Mouse (Mus musculus): Measurements from ENCODE around the gene Gtf2f2. TPM values are rescaled to one million over a fixed set of nuclear protein-coding genes. Genes with fewer than 3 reads are reported as not detected.

Gtf2f2 gene
- polyA plus RNA-seq, 1 experiment from 2014 or later: 37.5 TPM

DNA sequence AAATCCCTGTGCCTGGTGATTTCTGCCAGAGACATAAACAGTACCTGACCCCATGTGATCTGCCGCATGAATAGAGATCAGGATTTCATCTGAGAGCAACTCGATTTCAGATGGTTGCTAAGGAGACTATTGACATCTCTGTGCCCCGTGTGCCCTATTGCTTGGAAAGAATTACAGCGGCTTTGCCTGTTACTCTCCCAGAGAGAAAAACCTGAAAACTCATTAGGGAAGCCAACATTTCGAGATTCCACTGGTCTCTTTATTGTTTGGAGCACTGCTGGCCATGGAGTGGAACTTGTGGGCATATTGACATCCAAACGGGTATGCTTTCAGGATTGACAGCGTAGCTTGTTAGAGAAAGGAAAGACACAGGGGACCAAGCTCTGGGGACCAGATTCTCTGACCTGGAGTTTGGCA lies 22.6 kb upstream of the Gtf2f2 start:
- ATAC-seq (ENCODE audit: insufficient read depth): no peak
- H3K9me3 ChIP-seq (ENCODE audit: low read depth, low read length): no peaks in the 10 kb centered on the region
- H3K4me2 ChIP-seq: no peak overlapping the region
- H3K9ac ChIP-seq: no peak overlapping the region
- no peaks in the 10 kb centered on the region for H3K27me3 ChIP-seq (ENCODE audit: insufficient read depth, low read length)
- no peak for DNase-seq
- H3K4me1 ChIP-seq (ENCODE audit: insufficient read depth): no peaks in the 10 kb centered on the region
- no peak for TF ChIP-seq CTCF (IDR thresholded peaks at IDR 0.05; ENCODE audit: low read depth)
- no peaks in the 10 kb centered on the region for H3K36me3 ChIP-seq (ENCODE audit: insufficient read depth)
- H3K4me3 ChIP-seq (ENCODE audit: low read depth, low read length): no peak overlapping the region
- WGBS: 25% methylated on average over 7 of the region's 7 CpGs
- H3K27ac ChIP-seq (ENCODE audit: low read depth): no peak overlapping the region

DNA sequence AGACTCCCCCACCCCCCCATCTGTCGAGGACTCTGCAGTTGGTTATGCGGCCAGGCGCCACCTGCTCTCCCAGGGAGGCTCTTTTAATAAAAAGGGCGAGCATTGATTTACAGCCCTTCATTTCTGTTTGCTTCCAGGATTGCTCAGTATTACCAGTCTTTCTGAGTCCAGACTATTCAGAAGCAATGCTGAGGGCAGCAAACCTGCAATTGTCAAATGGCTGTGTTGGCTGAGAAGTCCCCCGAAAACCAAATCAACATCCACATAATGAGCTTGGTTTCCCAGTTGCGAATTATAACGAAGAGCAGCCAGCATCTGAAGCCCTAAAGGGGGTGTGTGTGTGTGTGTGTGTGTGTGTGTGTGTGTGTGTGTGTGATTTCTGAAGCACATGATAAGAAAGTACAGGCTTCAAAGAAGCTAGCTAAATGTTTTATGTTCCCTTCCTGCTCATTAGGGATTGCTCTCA lies 22.0 kb upstream of the Gtf2f2 start:
- no peak for TF ChIP-seq CTCF (IDR thresholded peaks at IDR 0.05; ENCODE audit: low read depth)
- no peak overlapping the region for H3K9ac ChIP-seq
- no peaks in the 10 kb centered on the region for H3K27me3 ChIP-seq (ENCODE audit: insufficient read depth, low read length)
- WGBS: 44% methylated on average over 7 of the region's 7 CpGs
- no peak overlapping the region for H3K4me2 ChIP-seq
- ATAC-seq (ENCODE audit: insufficient read depth) (no peak), DNase-seq (no peak)
- no peaks in the 10 kb centered on the region for H3K4me1 ChIP-seq (ENCODE audit: insufficient read depth)
- no peak overlapping the region for H3K4me3 ChIP-seq (ENCODE audit: low read depth, low read length)
- H3K36me3 ChIP-seq (ENCODE audit: insufficient read depth): no peaks in the 10 kb centered on the region
- H3K9me3 ChIP-seq (ENCODE audit: low read depth, low read length): no peaks in the 10 kb centered on the region
- no peak overlapping the region for H3K27ac ChIP-seq (ENCODE audit: low read depth)

DNA sequence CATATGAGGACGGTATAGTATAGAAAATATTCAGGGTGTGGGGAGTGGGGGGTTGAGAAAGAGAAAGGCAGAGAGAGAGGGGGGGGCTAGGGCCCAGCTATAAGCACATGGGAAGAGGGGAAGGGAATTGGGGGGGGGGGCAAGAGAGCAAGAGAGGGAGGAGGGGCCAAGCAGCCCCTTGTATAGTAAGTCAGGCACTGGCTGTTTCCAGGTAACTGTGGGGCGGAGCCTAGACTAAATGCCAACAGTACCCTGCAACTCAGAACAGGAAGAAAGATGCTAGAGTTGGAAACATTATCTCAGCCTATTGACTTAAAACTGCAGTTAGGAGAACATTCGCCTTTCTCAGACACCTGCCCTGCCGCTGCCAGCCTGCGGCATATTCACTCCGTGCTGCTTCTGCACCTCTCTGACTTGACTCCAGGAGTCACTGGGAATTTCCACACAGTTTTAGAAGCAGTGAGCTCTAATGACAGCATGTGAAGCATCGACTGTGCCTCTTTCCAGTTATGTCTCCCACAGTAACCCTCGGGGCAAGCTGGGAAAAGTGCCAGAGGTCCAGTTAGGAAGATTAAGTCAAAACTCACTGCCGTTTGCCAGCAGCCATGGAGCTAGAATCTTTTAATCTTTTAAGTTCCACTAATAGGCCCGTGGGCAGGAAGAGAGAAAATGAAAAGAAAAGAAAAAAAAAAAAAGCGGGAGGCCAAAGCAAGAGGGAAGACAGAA lies 20.6 kb upstream of the Gtf2f2 start:
- TF ChIP-seq CTCF (IDR thresholded peaks at IDR 0.05; ENCODE audit: low read depth): no peak
- no peaks in the 10 kb centered on the region for H3K36me3 ChIP-seq (ENCODE audit: insufficient read depth)
- no peak overlapping the region for H3K4me3 ChIP-seq (ENCODE audit: low read depth, low read length)
- no peaks in the 10 kb centered on the region for H3K27me3 ChIP-seq (ENCODE audit: insufficient read depth, low read length)
- no peak overlapping the region for H3K9ac ChIP-seq
- no peak overlapping the region for H3K27ac ChIP-seq (ENCODE audit: low read depth)
- ATAC-seq (ENCODE audit: insufficient read depth) (no peak), DNase-seq (peak; percentile 74)
- H3K9me3 ChIP-seq (ENCODE audit: low read depth, low read length): no peaks in the 10 kb centered on the region
- WGBS: 47% methylated on average over 11 of the region's 11 CpGs
- no peaks in the 10 kb centered on the region for H3K4me1 ChIP-seq (ENCODE audit: insufficient read depth)
- no peak overlapping the region for H3K4me2 ChIP-seq

DNA sequence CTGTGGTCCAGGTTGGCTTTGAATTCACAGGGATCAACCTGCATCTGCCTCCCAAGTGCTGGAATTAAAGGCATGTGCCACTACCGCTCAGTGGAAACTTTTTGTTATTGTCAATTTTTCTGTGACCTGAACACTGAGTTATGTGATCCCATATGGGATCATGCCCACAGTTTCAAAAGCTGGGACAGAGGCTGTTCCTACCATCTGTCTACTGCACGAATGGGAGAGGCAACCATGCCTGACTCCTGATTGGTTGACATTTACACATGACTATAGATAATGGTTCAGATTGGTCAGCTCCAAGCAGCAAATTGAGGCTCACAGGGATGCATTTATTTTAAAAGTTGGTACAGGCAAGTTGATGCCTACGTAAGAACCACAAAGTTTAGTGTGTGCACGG lies 14.0 kb upstream of the Gtf2f2 start:
- DNase-seq (no peak), ATAC-seq (ENCODE audit: insufficient read depth) (no peak)
- H3K4me2 ChIP-seq: no peak overlapping the region
- TF ChIP-seq CTCF (IDR thresholded peaks at IDR 0.05; ENCODE audit: low read depth): no peak
- H3K9ac ChIP-seq: no peak overlapping the region
- H3K9me3 ChIP-seq (ENCODE audit: low read depth, low read length): no peaks in the 10 kb centered on the region
- no peaks in the 10 kb centered on the region for H3K27me3 ChIP-seq (ENCODE audit: insufficient read depth, low read length)
- H3K4me1 ChIP-seq (ENCODE audit: insufficient read depth): no peaks in the 10 kb centered on the region
- H3K27ac ChIP-seq (ENCODE audit: low read depth): no peak overlapping the region
- no peak overlapping the region for H3K4me3 ChIP-seq (ENCODE audit: low read depth, low read length)
- H3K36me3 ChIP-seq (ENCODE audit: insufficient read depth): no peaks in the 10 kb centered on the region
- WGBS: 86% methylated on average over 4 of the region's 4 CpGs

DNA sequence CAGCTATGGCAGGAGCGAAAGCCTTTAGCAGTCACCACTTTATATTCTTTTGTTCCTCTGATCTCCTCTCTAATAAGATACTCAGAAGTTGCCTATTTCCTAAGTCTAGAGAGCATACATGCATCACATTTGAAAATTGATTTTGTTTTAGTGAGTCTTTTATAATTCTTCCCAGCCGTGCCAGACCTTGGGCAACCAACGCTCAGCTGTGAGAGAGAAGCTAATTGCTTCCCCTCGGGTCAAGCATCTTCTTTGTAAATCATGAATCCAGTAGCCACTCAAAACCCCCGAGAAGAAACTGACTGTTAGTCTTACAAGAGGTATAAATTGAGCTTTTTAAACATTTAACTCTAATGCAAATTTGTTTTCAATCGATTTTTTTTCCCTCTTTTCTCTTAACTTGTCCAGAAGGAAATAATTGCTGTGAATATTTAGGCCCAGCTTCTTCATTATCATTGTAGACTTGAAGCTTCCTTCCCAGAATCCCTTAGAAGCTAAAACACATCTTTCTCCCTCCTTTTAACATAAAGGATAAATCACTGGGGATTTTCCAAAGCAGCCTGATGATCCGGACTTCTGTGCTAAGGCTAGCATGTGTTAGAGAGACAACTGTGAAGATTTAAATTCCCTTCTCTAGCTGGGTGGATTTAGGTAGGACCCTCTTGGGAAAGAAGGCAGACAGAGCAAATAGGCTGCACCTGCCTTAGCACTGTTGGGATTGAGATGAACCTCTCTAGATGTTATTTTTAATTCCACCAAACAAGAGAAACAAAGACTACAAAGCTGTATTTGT lies 10.5 kb upstream of the Gtf2f2 start:
- Histone ChIP-seq H3K36me3 (ENCODE audit: insufficient read depth) (no peaks in the 10 kb centered on the region), H3K4me2 (no peak overlapping the region), H3K4me3 (ENCODE audit: low read depth, low read length) (no peak overlapping the region), H3K27me3 (ENCODE audit: insufficient read depth, low read length) (no peaks in the 10 kb centered on the region), H3K27ac (ENCODE audit: low read depth) (no peak overlapping the region), H3K9ac (no peak overlapping the region), H3K9me3 (ENCODE audit: low read depth, low read length) (no peaks in the 10 kb centered on the region; the same call in 1 of the 2 replicates), H3K4me1 (ENCODE audit: insufficient read depth) (no peaks in the 10 kb centered on the region)
- DNase-seq: no peak
- no peak for ATAC-seq (ENCODE audit: insufficient read depth)
- 62% methylated on average over 7 of the region's 7 CpGs for WGBS
- TF ChIP-seq CTCF (IDR thresholded peaks at IDR 0.05; ENCODE audit: low read depth): no peak

DNA sequence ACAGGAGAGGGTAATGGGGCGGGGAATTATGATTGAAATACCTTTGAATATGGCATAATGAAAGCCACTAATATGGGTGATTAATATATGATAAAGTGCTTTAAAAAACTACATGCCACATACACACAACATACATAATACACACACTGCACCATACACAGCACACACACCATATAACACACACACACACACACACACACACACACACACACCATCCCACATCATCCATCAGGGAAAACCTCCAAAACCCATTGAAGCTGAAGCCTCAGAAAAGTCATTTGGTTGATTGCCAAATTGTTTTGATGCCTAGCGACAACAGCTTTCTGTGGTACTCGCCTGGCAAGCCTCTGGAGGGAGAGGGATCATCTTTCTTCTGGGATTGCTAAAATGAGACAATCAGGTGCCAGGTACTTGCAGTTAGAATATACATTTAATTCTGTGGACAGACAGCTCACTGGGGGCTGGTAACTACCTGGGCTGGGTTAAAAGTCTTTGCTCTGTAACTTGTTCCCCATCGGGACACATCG lies 9.7 kb upstream of the Gtf2f2 start:
- no peak for TF ChIP-seq CTCF (IDR thresholded peaks at IDR 0.05; ENCODE audit: low read depth)
- no peak overlapping the region for H3K4me3 ChIP-seq (ENCODE audit: low read depth, low read length)
- 77% methylated on average over 5 of the region's 5 CpGs for WGBS
- ATAC-seq (ENCODE audit: insufficient read depth) (no peak), DNase-seq (no peak)
- no peaks in the 10 kb centered on the region for H3K27me3 ChIP-seq (ENCODE audit: insufficient read depth, low read length)
- H3K9ac ChIP-seq: no peak overlapping the region
- no peaks in the 10 kb centered on the region; the same call in 1 of the 2 replicates for H3K9me3 ChIP-seq (ENCODE audit: low read depth, low read length)
- H3K36me3 ChIP-seq (ENCODE audit: insufficient read depth): no peaks in the 10 kb centered on the region
- H3K4me1 ChIP-seq (ENCODE audit: insufficient read depth): no peaks in the 10 kb centered on the region
- H3K27ac ChIP-seq (ENCODE audit: low read depth): no peak overlapping the region
- H3K4me2 ChIP-seq: no peak overlapping the region
